Mouse (Mus musculus): Measurements from ENCODE around the gene Zfp568. TPM values are rescaled to one million over a fixed set of nuclear protein-coding genes. Genes with fewer than 3 reads are reported as not detected.
A peak's percentile ranks its signal among the peaks of the same experiment; 100 is the strongest.

Zfp568 gene
- polyA plus RNA-seq, 1 experiment: 11.0 TPM

GRCm38 (mm10) chr7:29944201-29944600 is 39.6 kb upstream of the Zfp568 start:
- H3K4me3 ChIP-seq (ENCODE audit: insufficient read depth, poor library complexity, severe bottlenecking): no peak overlapping the region
- H3K27me3 ChIP-seq (ENCODE audit: control insufficient read depth, insufficient read depth, insufficient read length): no peaks in the 10 kb centered on the region
- no peaks in the 10 kb centered on the region for H3K79me2 ChIP-seq (ENCODE audit: control insufficient read depth, insufficient read depth)
- H3K36me3 ChIP-seq (ENCODE audit: control insufficient read depth, insufficient read depth): no peaks in the 10 kb centered on the region
- H3K79me3 ChIP-seq (ENCODE audit: low read depth): no peaks in the 10 kb centered on the region
- TF ChIP-seq MYOD1 (IDR thresholded peaks at IDR 0.05; ENCODE audit: control insufficient read depth, insufficient read length, low read depth) (no peak), MYOG (IDR thresholded peaks at IDR 0.05; ENCODE audit: control insufficient read depth, extremely low read depth, insufficient read length) (no peak), MAX (IDR thresholded peaks at IDR 0.05) (no peak), FOSL1 (IDR thresholded peaks at IDR 0.05; ENCODE audit: insufficient read depth, low read length, poor library complexity, severe bottlenecking) (no peak), USF1 (IDR thresholded peaks at IDR 0.05; ENCODE audit: low read depth) (no peak), CEBPB (IDR thresholded peaks at IDR 0.05; ENCODE audit: low read depth) (no peak), CTCF (IDR thresholded peaks at IDR 0.05; ENCODE audit: control insufficient read depth, insufficient read depth, insufficient read length) (no peak)
- no peak overlapping the region for H3ac ChIP-seq (ENCODE audit: control insufficient read depth, insufficient read length, low read depth)

DNA sequence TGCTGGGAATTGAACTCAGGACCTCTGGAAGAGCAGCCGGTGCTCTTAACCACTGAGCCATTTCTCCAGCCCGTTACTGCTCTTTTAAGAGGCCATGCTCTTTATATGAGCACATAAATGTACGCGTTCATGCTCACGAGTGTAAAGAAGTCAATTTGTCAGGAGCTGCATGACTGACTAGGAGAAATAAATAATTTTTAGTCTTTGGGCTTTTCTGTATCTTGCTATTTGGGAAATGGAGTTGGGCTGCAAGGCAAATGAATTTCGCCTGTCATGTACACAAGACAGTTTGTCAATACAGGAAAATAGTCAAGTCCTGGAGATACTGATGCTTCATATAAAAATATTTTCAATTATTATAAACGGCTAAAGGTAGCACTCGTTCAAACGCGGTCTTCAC is 30.7 kb upstream of the Zfp568 start:
- TF ChIP-seq MYOG (IDR thresholded peaks at IDR 0.05; ENCODE audit: control insufficient read depth, extremely low read depth, insufficient read length): no peak
- TF ChIP-seq CTCF (IDR thresholded peaks at IDR 0.05; ENCODE audit: control insufficient read depth, insufficient read depth, insufficient read length): no peak
- no peak for TF ChIP-seq MAX (IDR thresholded peaks at IDR 0.05)
- no peak for TF ChIP-seq FOSL1 (IDR thresholded peaks at IDR 0.05; ENCODE audit: insufficient read depth, low read length, poor library complexity, severe bottlenecking)
- TF ChIP-seq CEBPB (IDR thresholded peaks at IDR 0.05; ENCODE audit: low read depth): no peak
- TF ChIP-seq USF1 (IDR thresholded peaks at IDR 0.05; ENCODE audit: low read depth): no peak
- TF ChIP-seq MYOD1 (IDR thresholded peaks at IDR 0.05; ENCODE audit: control insufficient read depth, insufficient read length, low read depth): no peak
- H3K36me3 ChIP-seq (ENCODE audit: control insufficient read depth, insufficient read depth): no peaks in the 10 kb centered on the region
- no peak overlapping the region for H3ac ChIP-seq (ENCODE audit: control insufficient read depth, insufficient read length, low read depth)
- peak overlapping the region; percentile 37 for H3K4me3 ChIP-seq (ENCODE audit: insufficient read depth, poor library complexity, severe bottlenecking)
- H3K27me3 ChIP-seq (ENCODE audit: control insufficient read depth, insufficient read depth, insufficient read length): no peaks in the 10 kb centered on the region
- H3K79me2 ChIP-seq (ENCODE audit: control insufficient read depth, insufficient read depth): no peaks in the 10 kb centered on the region
- H3K79me3 ChIP-seq (ENCODE audit: low read depth): no peaks in the 10 kb centered on the region

- no peak for TF ChIP-seq FOSL1 (IDR thresholded peaks at IDR 0.05; ENCODE audit: insufficient read depth, low read length, poor library complexity, severe bottlenecking)
- TF ChIP-seq USF1 (IDR thresholded peaks at IDR 0.05; ENCODE audit: low read depth): no peak
- TF ChIP-seq CTCF (IDR thresholded peaks at IDR 0.05; ENCODE audit: control insufficient read depth, insufficient read depth, insufficient read length): no peak
- TF ChIP-seq MYOD1 (IDR thresholded peaks at IDR 0.05; ENCODE audit: control insufficient read depth, insufficient read length, low read depth): no peak
- TF ChIP-seq CEBPB (IDR thresholded peaks at IDR 0.05; ENCODE audit: low read depth): no peak
- TF ChIP-seq MYOG (IDR thresholded peaks at IDR 0.05; ENCODE audit: control insufficient read depth, extremely low read depth, insufficient read length): no peak
- no peak for TF ChIP-seq MAX (IDR thresholded peaks at IDR 0.05)
- no peaks in the 10 kb centered on the region for H3K79me3 ChIP-seq (ENCODE audit: low read depth)
- peak within 1 kb of the TSS; percentile 37 for H3K4me3 ChIP-seq (ENCODE audit: insufficient read depth, poor library complexity, severe bottlenecking)
- H3ac ChIP-seq (ENCODE audit: control insufficient read depth, insufficient read length, low read depth): peak within 1 kb of the TSS; percentile 57
- no peaks in the 10 kb centered on the region for H3K79me2 ChIP-seq (ENCODE audit: control insufficient read depth, insufficient read depth)
- H3K36me3 ChIP-seq (ENCODE audit: control insufficient read depth, insufficient read depth): no peaks in the 10 kb centered on the region
- H3K27me3 ChIP-seq (ENCODE audit: control insufficient read depth, insufficient read depth, insufficient read length): no peaks in the 10 kb centered on the region
Observed at GRCm38 (mm10) chr7:29953513-29954401, 30.0 kb upstream of the Zfp568 start, which contains the start of gene Zfp74. Gene Zfp74 (minus strand): TSS chr7:29954089.

DNA sequence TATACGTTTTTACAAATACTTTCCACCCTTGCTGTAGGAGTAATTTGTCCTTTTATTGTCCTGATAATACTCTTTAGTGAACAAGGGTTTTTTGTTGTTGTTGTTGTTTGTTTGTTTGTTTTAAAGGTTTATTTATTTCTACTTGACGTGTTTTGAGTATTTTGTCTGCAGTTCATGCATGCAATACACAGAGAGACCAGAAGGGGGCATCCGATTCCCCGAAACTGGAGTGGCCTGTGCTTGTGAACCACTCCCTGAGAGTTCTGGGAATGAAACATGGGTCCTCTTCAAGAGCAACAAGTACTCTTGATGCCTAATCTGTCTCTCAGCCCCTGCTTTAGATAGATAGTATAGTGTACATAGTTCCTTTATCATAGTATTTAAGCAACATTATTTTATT is 29.0 kb upstream of the Zfp568 start:
- H3K4me3 ChIP-seq (ENCODE audit: insufficient read depth, poor library complexity, severe bottlenecking): no peak overlapping the region
- H3K79me3 ChIP-seq (ENCODE audit: low read depth): no peaks in the 10 kb centered on the region
- no peak for TF ChIP-seq MYOD1 (IDR thresholded peaks at IDR 0.05; ENCODE audit: control insufficient read depth, insufficient read length, low read depth)
- peak; percentile 28 for TF ChIP-seq CTCF (IDR thresholded peaks at IDR 0.05; ENCODE audit: control insufficient read depth, insufficient read depth, insufficient read length)
- H3K36me3 ChIP-seq (ENCODE audit: control insufficient read depth, insufficient read depth): no peaks in the 10 kb centered on the region
- H3K27me3 ChIP-seq (ENCODE audit: control insufficient read depth, insufficient read depth, insufficient read length): no peaks in the 10 kb centered on the region
- no peak overlapping the region for H3ac ChIP-seq (ENCODE audit: control insufficient read depth, insufficient read length, low read depth)
- no peaks in the 10 kb centered on the region for H3K79me2 ChIP-seq (ENCODE audit: control insufficient read depth, insufficient read depth)

DNA sequence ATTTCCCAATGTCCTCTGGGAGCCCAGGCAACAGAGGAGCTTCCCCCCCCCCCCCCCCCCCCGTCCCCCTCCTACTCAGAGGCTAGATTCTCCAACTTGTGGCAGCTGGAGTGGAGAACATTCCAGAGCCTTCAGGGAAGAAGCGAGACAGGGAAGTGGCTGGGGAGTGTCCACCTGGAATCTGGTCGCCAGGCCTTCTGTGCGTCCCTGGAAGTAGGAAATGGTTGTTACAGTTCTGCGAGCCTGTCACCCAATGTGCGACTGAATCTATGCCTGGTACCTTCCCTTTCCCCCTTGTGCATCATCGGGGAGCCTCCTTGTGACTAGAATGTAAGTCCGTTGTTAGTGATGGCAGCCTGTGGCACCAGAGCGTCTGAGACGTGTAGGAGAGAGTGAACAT is 27.5 kb upstream of the Zfp568 start:
- H3K36me3 ChIP-seq (ENCODE audit: control insufficient read depth, insufficient read depth): no peaks in the 10 kb centered on the region
- no peak overlapping the region for H3K4me3 ChIP-seq (ENCODE audit: insufficient read depth, poor library complexity, severe bottlenecking)
- H3K79me3 ChIP-seq (ENCODE audit: low read depth): no peaks in the 10 kb centered on the region
- H3ac ChIP-seq (ENCODE audit: control insufficient read depth, insufficient read length, low read depth): no peak overlapping the region
- TF ChIP-seq CTCF (IDR thresholded peaks at IDR 0.05; ENCODE audit: control insufficient read depth, insufficient read depth, insufficient read length) (no peak), USF1 (IDR thresholded peaks at IDR 0.05; ENCODE audit: low read depth) (no peak), MYOG (IDR thresholded peaks at IDR 0.05; ENCODE audit: control insufficient read depth, extremely low read depth, insufficient read length) (no peak), MAX (IDR thresholded peaks at IDR 0.05) (no peak), CEBPB (IDR thresholded peaks at IDR 0.05; ENCODE audit: low read depth) (no peak), FOSL1 (IDR thresholded peaks at IDR 0.05; ENCODE audit: insufficient read depth, low read length, poor library complexity, severe bottlenecking) (no peak), MYOD1 (IDR thresholded peaks at IDR 0.05; ENCODE audit: control insufficient read depth, insufficient read length, low read depth) (no peak)
- no peaks in the 10 kb centered on the region for H3K79me2 ChIP-seq (ENCODE audit: control insufficient read depth, insufficient read depth)
- H3K27me3 ChIP-seq (ENCODE audit: control insufficient read depth, insufficient read depth, insufficient read length): no peaks in the 10 kb centered on the region
